Mouse (Mus musculus): ENCODE measurements around the gene Odc1. TPM values are rescaled to one million over a fixed set of nuclear protein-coding genes. Genes with fewer than 3 reads are reported as not detected.

The Odc1 gene
- total and polyA plus RNA-seq, 3 experiments, result 1,839 to 2,567 (median 2,455) TPM

GRCm38 (mm10) chr12:17578601-17579000 is 34.0 kb downstream of the Odc1 start:
- no peaks in the 10 kb centered on the region for H3K9me3 ChIP-seq (replicated peaks; ENCODE audit: low read length)
- TF ChIP-seq KAT2A (IDR thresholded peaks at IDR 0.05; ENCODE audit: insufficient replicate concordance, low read length) (no peak), BHLHE40 (IDR thresholded peaks at IDR 0.05; ENCODE audit: low read depth, low read length) (no peak), NELFE (IDR thresholded peaks at IDR 0.05; ENCODE audit: low read depth, low read length) (no peak), MAX (IDR thresholded peaks at IDR 0.05; ENCODE audit: low read length) (no peak), RAD21 (IDR thresholded peaks at IDR 0.05; ENCODE audit: low read depth, low read length) (no peak), CTCF (conservative IDR thresholded peaks at IDR 0.05 in 1 of 2, IDR thresholded peaks at IDR 0.05 in 1 of 2; ENCODE audit: low read depth in 2 of 2, low read length in 2 of 2) (no peak), EP300 (IDR thresholded peaks at IDR 0.05; ENCODE audit: low read length) (no peak), ZC3H11A (IDR thresholded peaks at IDR 0.05; ENCODE audit: low read depth, low read length) (no peak), MAZ (IDR thresholded peaks at IDR 0.05; ENCODE audit: low read depth, low read length) (no peak), JUND (conservative IDR thresholded peaks at IDR 0.05; ENCODE audit: low read depth, low read length) (no peak), USF2 (conservative IDR thresholded peaks at IDR 0.05; ENCODE audit: low read depth, low read length) (no peak), CHD2 (IDR thresholded peaks at IDR 0.05; ENCODE audit: low read length) (no peak), E2F4 (IDR thresholded peaks at IDR 0.05; ENCODE audit: insufficient replicate concordance, low read depth, low read length) (no peak), RCOR1 (conservative IDR thresholded peaks at IDR 0.05; ENCODE audit: low read depth, low read length) (no peak), ETS1 (conservative IDR thresholded peaks at IDR 0.05; ENCODE audit: low read depth, low read length) (no peak), CHD1 (IDR thresholded peaks at IDR 0.05; ENCODE audit: low read depth, low read length) (no peak)
- H3K36me3 ChIP-seq (replicated peaks in 1 of 2; ENCODE audit: control insufficient read depth in 1 of 2, insufficient read depth in 1 of 2, low read length in 1 of 2), result peaks cover 16 to 71% of the 10 kb centered on the region in 2 experiments
- DNase-seq (ENCODE audit: extremely low read depth), result no peak
- dilution Hi-C loops (cut with MboI; ENCODE audit: extremely low pct_ligation_motif_present, extremely low pct_unique_long_range_greater_than_20kb, low sequenced_read_pairs), result no loop called here
- H3K79me2 ChIP-seq (replicated peaks; ENCODE audit: control insufficient read depth, extremely low read depth, insufficient read depth, poor library complexity, severe bottlenecking), result no peaks in the 10 kb centered on the region
- H3K27ac ChIP-seq (ENCODE audit: insufficient read depth, low read depth), result no peak overlapping the region
- no peak overlapping the region for H3K4me3 ChIP-seq (replicated peaks in 1 of 3; ENCODE audit: low read depth in 2 of 3, low read length in 2 of 3, poor library complexity in 1 of 3)
- in situ Hi-C loops (cut with MboI; ENCODE audit: low pct_ligation_motif_present, low pct_unique_long_range_greater_than_20kb, low sequenced_read_pairs), result no loop called here
- no peaks in the 10 kb centered on the region for H3K27me3 ChIP-seq (replicated peaks)
- peaks cover 6 to 37% of the 10 kb centered on the region in 2 experiments for H3K4me1 ChIP-seq (ENCODE audit: control insufficient read depth in 1 of 2, insufficient read depth in 2 of 2)
- H3K9ac ChIP-seq (ENCODE audit: insufficient read depth, low read depth), result no peak overlapping the region
- H3K4me2 ChIP-seq (ENCODE audit: insufficient read depth, low read depth, poor library complexity, severe bottlenecking), result no peak overlapping the region; the same call in 1 of the 2 replicates

- Histone ChIP-seq H3K36me3 (replicated peaks in 1 of 2; ENCODE audit: control insufficient read depth in 1 of 2, insufficient read depth in 1 of 2, low read length in 1 of 2) (peaks cover 31 to 72% of the 10 kb centered on the region in 2 experiments), H3K4me2 (ENCODE audit: insufficient read depth, low read depth, poor library complexity, severe bottlenecking) (no peak overlapping the region), H3K4me1 (ENCODE audit: control insufficient read depth in 1 of 2, insufficient read depth in 2 of 2) (peaks cover 6 to 32% of the 10 kb centered on the region in 2 experiments), H3K4me3 (replicated peaks in 1 of 3; ENCODE audit: low read depth in 2 of 3, low read length in 2 of 3, poor library complexity in 1 of 3) (no peak overlapping the region), H3K9ac (ENCODE audit: insufficient read depth, low read depth) (no peak overlapping the region), H3K9me3 (replicated peaks; ENCODE audit: low read length) (peaks cover 14% of the 10 kb centered on the region), H3K27ac (ENCODE audit: insufficient read depth, low read depth) (no peak overlapping the region), H3K79me2 (replicated peaks; ENCODE audit: control insufficient read depth, extremely low read depth, insufficient read depth, poor library complexity, severe bottlenecking) (no peaks in the 10 kb centered on the region), H3K27me3 (replicated peaks) (no peaks in the 10 kb centered on the region)
- TF ChIP-seq BHLHE40 (IDR thresholded peaks at IDR 0.05; ENCODE audit: low read depth, low read length), result no peak
- TF ChIP-seq ZMIZ1 (IDR thresholded peaks at IDR 0.05; ENCODE audit: low read depth, low read length), result no peak
- DNase-seq (ENCODE audit: extremely low read depth), result no peak
- dilution Hi-C loops (cut with MboI; ENCODE audit: extremely low pct_ligation_motif_present, extremely low pct_unique_long_range_greater_than_20kb, low sequenced_read_pairs), result no loop called here
- in situ Hi-C loops (cut with MboI; ENCODE audit: low pct_ligation_motif_present, low pct_unique_long_range_greater_than_20kb, low sequenced_read_pairs), result no loop called here
Observed at GRCm38 (mm10) chr12:17581001-17581400, 36.4 kb downstream of the Odc1 start.
